Mouse (Mus musculus) layer of hippocampus, adult 2 months (tissue): ENCODE measurements around the gene Sorcs3. TPM values are rescaled to one million over a fixed set of nuclear protein-coding genes. Genes with fewer than 3 reads are reported as not detected.

Source experiments
- DNase-seq, 2 experiments: peaks; one replicate each; pipeline ENCODE4 v3.0.0; 2022; ENCODE audit warnings: low spot score in 2 of 2
- H3K27ac ChIP-seq: fragments of 200-600 bp; 2 replicates; pipeline ENCODE4 v1.8.1; 2022
- H3K4me3 ChIP-seq: fragments of 200-600 bp; 2 replicates; pipeline ENCODE4 v1.8.1; 2022; ENCODE audit warnings: mild to moderate bottlenecking
- CTCF ChIP-seq: fragments of 200-600 bp; conservative IDR thresholded peaks from 2 replicates; pipeline ENCODE4 v1.8.1; 2022; ENCODE audit warnings: antibody characterized with exemption, mild to moderate bottlenecking, moderate library complexity
- total RNA-seq, 2 experiments: library from RNA; stranded (reverse); gene quantifications; 2 replicates each; pipeline ENCODE4 v1.2.3; 2021

The Sorcs3 gene
- total RNA-seq, 2 experiments from 2014 or later = 34.1 to 34.3 TPM

DNA sequence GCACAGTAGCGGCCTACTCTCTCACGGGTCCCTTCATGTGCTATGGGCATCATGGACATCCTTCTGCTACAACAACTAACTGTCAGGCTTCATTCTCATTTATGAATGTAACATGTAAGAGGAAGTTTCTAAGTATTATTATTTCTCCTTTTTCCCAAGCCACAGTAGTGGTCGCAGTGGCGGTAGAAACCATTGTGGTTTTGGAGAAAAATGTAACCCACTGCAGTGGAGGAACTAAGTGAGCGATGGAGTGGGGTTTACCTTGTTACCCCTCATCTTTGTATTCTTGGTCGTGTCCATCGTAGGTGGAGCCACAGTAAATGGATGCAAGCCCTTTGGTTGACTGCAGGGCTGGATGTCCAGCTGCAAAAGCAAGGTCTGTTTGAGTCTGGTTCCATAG lies 318.0 kb downstream of the Sorcs3 start:
- H3K27ac ChIP-seq = no peak overlapping the region
- H3K4me3 ChIP-seq = no peak overlapping the region
- no peak for DNase-seq
- no peak for TF ChIP-seq CTCF

DNA sequence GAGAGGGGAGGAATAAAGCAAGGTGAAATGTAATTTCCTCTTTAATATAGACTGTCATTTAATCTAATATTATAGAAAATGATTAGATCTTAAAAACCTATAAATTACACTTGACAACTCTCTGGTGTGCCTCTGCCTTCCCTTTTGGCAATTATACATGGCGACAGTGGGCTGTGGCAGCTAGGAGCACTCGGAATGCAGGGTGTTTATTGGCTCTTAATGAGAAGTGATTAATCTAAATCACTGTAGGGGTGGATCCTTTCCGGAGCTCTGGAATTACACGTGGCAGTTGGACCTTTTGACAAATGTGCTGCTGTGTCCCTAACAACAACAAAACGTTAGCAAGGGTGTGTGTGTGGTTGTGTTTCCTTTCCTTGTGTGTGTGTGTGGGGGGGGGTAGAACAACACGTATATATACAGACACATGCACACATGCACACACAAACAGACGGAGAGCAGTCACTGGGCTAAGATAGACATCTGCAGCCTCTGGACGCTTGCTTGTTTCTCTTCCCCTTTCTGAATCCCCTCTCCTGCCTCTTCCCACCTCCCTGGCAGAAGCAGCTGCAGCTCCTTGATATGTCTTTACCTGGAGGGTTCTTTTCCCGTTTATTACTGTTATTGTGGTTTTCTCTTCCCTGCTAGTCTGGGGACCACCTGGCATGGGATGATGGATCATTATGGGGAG lies 318.8 kb downstream of the Sorcs3 start:
- DNase-seq = no peak
- no peak overlapping the region for H3K4me3 ChIP-seq
- no peak for TF ChIP-seq CTCF
- no peak overlapping the region for H3K27ac ChIP-seq

DNA sequence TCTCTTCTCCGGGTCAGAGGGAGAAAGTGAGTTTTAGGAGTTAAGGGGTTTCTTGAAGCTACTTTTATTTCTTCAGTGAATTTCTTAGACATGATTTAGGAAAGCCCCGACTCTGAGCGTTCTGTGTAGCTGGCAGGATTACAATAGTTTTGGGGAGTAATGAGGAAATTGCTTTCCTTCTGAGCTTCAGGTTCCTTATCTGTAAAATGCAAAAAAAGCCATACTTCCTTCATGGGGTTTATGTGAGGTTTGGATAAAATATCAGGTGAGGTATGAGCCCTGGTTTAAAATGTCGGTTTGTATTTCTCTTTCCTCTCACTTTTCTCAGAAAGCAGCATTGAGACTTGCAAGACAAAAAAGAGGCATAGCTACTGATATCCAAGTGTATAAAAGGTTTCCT lies 327.8 kb downstream of the Sorcs3 start:
- no peak overlapping the region for H3K4me3 ChIP-seq
- no peak for DNase-seq
- H3K27ac ChIP-seq = no peak overlapping the region
- TF ChIP-seq CTCF = no peak

DNA sequence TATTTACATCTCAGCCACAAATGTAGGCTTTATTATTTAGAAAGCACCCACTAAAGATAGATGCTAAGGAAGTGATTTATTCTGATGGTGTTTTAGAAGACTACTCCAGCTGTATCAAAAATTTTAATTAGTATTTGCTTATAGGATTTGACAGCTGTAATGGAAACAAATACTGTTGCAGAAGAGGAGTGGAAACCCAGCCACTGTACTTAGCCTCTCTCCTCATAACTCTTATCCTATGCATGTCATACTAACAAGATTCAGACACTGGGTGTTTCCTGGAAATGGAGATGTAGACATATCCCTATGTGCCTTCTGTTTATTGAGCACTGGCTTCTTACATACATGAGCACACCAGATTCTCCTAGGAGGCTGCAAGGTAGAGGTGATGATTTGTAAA lies 338.5 kb downstream of the Sorcs3 start:
- no peak for DNase-seq
- H3K4me3 ChIP-seq = no peak overlapping the region
- no peak for TF ChIP-seq CTCF
- H3K27ac ChIP-seq = no peak overlapping the region

DNA sequence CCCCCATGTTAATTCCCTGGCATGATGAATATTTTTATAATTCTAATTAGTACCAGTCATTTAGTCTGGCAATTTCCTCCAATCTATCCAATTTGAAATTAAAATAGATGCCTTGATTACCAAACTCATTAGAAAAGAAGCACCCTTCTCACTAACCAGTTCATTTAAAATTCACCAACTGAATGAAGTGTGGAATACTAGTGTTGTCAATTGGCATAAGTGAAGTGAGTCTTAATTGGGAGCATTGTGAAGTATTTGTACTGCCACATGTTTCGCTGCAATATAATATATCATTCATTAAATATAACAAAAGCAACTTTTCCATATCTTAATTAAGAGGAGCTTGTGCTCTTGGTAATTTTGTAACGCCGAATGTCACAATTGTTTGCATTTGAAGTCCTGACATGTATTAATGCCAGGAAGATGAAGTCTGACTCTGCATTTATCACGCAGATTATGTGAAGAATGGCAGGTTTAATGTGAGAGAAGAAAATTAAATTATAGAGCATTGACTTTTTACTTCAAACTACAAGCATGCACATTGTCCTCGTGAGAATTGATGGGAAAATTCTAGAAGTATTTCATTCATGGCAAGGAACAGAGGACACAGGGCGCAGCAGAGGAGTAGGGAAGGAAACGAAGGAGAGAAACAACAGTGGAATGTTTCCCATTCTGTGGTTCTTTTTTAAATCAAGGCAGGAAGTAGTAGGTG lies 339.8 kb downstream of the Sorcs3 start:
- no peak overlapping the region for H3K4me3 ChIP-seq
- TF ChIP-seq CTCF = no peak
- DNase-seq = no peak
- H3K27ac ChIP-seq = no peak overlapping the region

DNA sequence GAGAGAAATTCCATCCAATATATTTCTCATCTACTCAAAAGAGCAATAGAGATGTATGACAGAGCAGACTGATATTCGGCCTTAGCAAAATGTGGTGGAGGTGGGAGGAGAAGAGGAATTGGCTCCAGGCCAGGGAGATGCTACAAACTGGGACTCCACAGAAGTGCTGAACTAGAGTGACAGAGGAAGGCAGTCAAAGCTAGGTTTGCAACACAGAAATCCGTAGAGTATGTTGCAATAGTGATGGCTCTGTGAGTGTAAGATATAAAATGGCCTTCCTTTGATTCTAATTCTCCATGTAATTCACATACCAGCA lies 340.3 kb downstream of the Sorcs3 start:
- Histone ChIP-seq H3K4me3 (no peak overlapping the region), H3K27ac (no peak overlapping the region)
- no peak for TF ChIP-seq CTCF
- peak; percentile 34 to 77 for DNase-seq

DNA sequence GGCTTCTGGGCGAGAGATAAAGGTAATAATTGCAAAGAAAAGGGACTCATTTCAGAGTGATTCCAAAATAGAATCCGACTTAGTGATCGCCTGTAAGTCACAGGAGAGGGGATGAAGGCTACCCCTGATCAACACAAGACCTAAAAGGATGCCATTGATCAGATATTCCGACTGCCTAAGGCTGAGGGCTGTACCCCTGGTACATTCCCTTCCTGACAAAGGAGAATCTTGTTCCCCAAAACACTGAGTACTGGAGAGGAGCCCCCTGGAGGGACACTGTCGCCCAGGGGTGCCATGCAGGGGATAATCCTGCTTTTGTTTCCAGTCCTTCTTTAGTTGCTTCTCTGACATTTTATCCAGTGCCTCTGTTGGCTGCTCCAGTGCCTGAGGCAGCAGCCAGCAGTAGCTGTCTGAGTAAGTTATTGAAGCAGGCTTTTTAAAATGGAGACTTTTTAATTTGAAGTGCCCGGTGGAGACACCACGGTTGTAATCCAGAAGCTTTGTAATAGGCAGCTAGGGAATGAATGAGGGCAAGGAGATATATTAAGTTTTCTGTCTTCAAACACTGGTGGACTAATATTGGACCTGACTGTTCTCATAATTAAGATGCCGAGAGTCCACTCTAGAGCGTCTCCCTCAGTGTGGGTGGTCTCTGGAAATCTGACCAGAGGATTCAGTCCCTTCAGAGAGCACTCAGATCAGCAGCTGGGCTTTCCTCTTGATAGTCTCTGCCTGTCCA lies 342.5 kb downstream of the Sorcs3 start:
- Histone ChIP-seq H3K27ac (no peak overlapping the region), H3K4me3 (no peak overlapping the region)
- DNase-seq = no peak
- TF ChIP-seq CTCF = no peak

DNA sequence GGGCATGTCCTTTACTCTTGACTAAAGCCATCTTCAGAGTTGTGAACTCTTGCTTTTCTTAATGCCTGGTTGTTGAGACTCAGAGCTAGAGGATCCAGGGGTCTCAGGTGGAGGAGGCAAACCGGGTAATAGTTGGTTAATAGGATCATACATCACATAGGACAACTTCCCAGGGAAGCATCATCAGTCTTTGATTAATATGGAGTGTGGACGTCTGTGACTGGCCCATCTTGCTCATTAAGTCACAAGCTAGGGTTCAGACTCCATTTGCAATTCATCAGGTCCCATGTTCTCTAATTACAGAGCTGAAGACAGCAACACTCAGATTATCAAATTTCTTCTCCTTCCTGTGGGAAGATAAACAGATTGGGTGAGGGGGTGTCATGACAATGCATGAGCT lies 353.6 kb downstream of the Sorcs3 start:
- DNase-seq = no peak
- no peak overlapping the region for H3K4me3 ChIP-seq
- TF ChIP-seq CTCF = no peak
- no peak overlapping the region for H3K27ac ChIP-seq

DNA sequence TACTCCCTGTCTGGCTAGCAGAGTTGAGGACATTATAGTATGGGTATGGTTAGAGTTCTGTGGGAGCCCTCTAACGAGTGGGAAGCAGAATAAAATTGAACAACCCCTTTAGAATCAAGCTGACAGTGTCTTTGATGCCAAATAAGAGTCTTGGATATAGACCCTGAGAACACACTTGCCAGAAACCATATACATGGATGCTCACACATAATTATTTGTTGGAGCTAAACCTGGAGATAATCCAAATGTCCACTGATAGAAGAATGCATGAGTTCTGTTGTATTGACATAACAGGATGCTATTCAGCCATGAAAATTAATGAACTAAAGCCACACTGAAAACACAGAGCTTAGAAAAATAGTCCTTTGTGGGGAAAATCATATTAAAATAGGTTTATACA lies 369.9 kb downstream of the Sorcs3 start:
- no peak overlapping the region for H3K27ac ChIP-seq
- DNase-seq = no peak
- no peak overlapping the region for H3K4me3 ChIP-seq
- TF ChIP-seq CTCF = no peak

DNA sequence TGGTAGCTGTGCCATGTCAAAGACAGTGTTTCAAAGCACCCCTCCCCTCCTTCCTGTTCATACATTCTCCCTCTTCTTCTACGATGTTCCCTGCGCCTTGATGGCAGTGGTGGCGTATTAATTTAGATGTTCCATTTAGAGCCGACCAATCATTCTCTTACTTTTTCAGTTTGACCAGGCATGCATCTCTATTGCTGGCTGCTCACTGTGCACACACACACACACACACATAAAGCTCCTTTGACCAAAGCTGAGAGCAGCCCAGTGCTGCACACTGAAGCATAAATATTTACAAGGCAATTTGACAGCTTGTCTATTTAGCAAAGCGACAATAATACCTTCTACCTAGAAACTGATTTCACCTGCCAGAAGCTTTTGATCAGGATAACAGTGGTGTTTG lies 371.3 kb downstream of the Sorcs3 start:
- DNase-seq = no peak
- Histone ChIP-seq H3K4me3 (no peak overlapping the region), H3K27ac (no peak overlapping the region)
- no peak for TF ChIP-seq CTCF

DNA sequence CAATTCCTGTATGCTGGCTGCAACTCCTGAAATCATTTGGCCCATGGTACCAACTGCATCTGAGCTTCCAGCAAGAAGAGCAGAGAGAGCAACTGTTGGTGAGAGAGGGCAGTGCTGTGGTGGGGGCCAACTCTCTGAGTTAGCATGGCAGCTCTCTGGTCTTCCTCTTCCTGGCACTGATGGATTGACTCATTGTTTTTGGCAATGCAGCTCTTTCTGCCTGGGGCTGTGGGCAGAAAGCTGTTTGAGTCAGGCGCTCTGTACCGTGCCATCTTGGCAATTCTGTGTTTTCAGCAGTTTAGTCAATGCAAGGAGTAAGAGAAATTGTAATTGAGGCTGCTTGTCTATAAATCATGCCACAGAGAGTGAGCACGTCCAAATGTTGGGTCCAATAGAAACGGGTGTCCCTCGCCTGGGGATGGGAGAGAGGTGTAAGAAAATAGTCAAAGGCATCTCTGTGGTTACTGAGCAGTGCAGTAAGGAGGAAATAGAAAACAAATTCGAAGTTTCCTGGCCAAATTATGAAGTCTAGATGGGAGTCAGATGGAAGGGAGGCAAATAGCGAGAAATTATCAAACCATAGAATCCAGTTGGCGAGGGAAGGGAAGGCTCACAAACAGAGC lies 379.2 kb downstream of the Sorcs3 start:
- Histone ChIP-seq H3K4me3 (no peak overlapping the region), H3K27ac (no peak overlapping the region)
- peak; percentile 46 to 77 for DNase-seq
- 0 out of 2 replicates have a peak, but pooled peaks have one; percentile 6 for TF ChIP-seq CTCF

DNA sequence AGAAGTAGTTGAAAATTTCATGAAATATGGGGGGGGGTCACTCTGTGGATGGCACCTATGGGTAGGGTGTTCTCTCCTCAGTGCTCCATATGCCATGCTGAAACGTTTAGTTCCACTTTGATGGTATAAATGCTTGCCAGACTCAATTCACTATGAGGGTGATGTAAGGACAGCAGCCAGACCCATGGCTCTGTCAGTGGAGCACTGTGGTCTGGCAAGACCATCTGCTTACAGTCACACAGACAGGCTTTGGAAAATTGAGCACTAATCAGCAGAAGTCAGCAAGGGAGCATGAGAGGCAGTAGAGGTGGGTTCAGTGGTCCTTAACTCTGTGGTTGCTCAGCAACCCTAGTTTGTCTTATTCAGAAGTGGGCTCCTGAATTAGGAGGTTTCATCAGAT lies 411.1 kb downstream of the Sorcs3 start:
- Histone ChIP-seq H3K27ac (no peak overlapping the region), H3K4me3 (no peak overlapping the region)
- no peak for TF ChIP-seq CTCF
- DNase-seq = no peak

DNA sequence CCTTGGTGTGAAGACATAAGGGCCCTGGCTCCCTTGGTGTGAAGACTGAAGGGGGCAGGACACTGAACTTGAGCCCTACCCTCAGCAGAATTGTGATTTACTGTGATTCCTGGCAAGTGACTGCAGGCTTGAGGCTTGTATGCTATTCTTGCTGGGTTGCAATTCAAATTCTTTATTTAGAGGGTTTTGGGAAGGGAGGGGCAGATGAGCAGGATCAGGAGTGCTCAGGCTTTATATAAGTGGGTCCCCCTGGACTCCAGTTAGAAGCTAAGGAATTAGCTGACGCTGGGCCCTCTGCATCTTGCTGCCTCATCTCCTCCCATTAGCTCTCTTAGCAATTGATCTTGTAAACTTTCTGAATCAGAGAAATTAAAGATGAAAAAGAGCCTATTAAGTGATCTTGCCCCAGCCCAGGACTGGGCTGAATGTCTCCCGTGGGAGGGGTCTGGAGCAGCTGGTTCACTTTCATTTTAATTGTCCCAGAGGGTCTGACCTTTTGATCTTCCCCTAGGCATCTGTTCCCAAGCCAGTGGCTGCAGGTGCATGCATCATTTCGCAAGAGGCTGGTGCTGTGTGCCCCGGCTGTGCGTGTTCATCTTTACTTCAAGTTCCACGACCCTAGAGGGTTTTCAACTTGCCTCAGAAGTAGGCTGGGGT lies 425.0 kb downstream of the Sorcs3 start:
- H3K27ac ChIP-seq = no peak overlapping the region
- DNase-seq = no peak
- no peak overlapping the region for H3K4me3 ChIP-seq
- no peak for TF ChIP-seq CTCF
